Mouse (Mus musculus) embryonic stem cell, embryonic (primary cell): ENCODE results near the gene Smok3b.

Source experiments
- CTCF ChIA-PET, 4 experiments: fragments of 300-600 bp in 2 of 4; fragments of 350-600 bp in 2 of 4; sonication (Branson Sonifier 250); formaldehyde crosslinking; loops; one replicate each; lab custom pipeline; 2022; ENCODE audit warnings: inconsistent platforms in 2 of 4; lab: Charles Lee
- POLR2A ChIA-PET, 4 experiments: fragments of 300-600 bp in 2 of 4; fragments of 350-600 bp in 2 of 4; sonication (Branson Sonifier 250); formaldehyde crosslinking; loops; one replicate each; lab custom pipeline; 2022; ENCODE audit warnings: antibody characterized with exemption in 4 of 4, inconsistent platforms in 1 of 4; lab: Charles Lee

The Smok3b gene

GRCm38 (mm10) chr5:138081446-138081845 lies 60.2 kb downstream of the Smok3b start:
- CTCF ChIA-PET = interaction anchor here in 1 of 4 experiments (1.5 to 1.8 kb wide), 2 partner anchors 9 to 10 kb away, joined by 3 to 13 read pairs; no protein-coding TSS in a partner anchor
- POLR2A ChIA-PET = interaction anchor here (0.5 to 2.7 kb wide), 30 partner anchors 9 to 1069 kb away, joined by 3 to 25 read pairs (median 3); partner anchors contain the start of genes Cops6 (in 2 of the 4), Cnpy4 (in 1 of the 4), Taf6 (in 1 of the 4) and Zfp113 (in 1 of the 4)

DNA sequence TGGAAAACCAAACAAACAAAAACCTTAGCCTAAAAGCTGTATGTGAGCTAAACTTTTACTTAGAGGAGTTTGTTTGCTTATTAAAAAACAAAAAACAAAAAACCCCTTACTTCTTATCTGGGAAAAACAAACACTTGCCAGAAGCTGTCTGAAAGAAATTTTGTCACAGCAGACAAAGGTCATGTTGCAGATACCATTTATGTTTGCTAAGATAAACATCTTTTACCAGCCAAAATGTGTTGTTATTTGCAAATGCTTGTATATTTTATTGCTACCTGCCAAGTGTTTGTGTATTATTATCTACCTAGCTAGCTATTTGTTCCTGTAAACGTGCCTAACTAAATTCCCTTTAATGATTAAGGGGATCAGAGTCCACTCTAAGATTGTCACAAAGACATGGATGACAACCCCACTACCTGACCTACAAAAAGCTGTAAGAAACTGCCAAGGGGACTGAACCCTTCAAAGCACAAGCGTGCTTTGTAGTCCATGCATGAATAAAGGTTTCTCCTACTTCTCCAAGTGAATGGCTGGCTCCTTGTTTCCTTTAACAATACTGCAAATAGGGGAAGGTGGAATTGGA lies 62.2 kb downstream of the Smok3b start:
- ChIA-PET CTCF (no interaction called here), POLR2A (interaction anchor here in 1 of 4 experiments (0.7 to 2.8 kb wide), 2 partner anchors 33 to 72 kb away, joined by 3 to 10 read pairs; partner anchors contain the start of gene Zscan21)

- POLR2A ChIA-PET = interaction anchor here in 3 of 4 experiments (0.7 to 3.8 kb wide), 15 partner anchors 10 to 961 kb away, joined by 3 to 21 read pairs (median 5); partner anchors contain the start of genes Cnpy4 (in 1 of the 3), Pop7 (in 1 of the 3), Taf6 (in 1 of the 3) and Zfp113 (in 1 of the 3)
- CTCF ChIA-PET = no interaction called here
These were observed 62.7 kb downstream of the Smok3b start for GRCm38 (mm10) chr5:138083936-138084335.

- POLR2A ChIA-PET = interaction anchor here (0.6 to 3.8 kb wide), 69 partner anchors 9 to 1023 kb away, joined by 3 to 21 read pairs (median 4); partner anchors contain the start of genes Cnpy4 (in 2 of the 4), Cops6 (in 2 of the 4), Mblac1 (in 2 of the 4) and Pop7 (in 2 of the 4)
- CTCF ChIA-PET = interaction anchor here in 2 of 4 experiments (0.7 to 1.6 kb wide), 2 partner anchors 77 to 282 kb away, joined by 4 to 8 read pairs; partner anchors contain the start of gene Cops6 (in 1 of the 2)
These were observed 63.3 kb downstream of the Smok3b start for GRCm38 (mm10) chr5:138084507-138084906.

- ChIA-PET CTCF (interaction anchor here in 3 of 4 experiments (0.5 to 1.6 kb wide), 4 partner anchors 25 to 282 kb away, joined by 3 to 8 read pairs (median 4); partner anchors contain the start of gene Cops6 (in 1 of the 3)), POLR2A (interaction anchor here (0.5 to 3.8 kb wide), 83 partner anchors 8 to 1022 kb away, joined by 3 to 21 read pairs (median 4); partner anchors contain the start of genes Mblac1 (in 3 of the 4), Cnpy4 (in 2 of the 4), Cops6 (in 2 of the 4) and Lamtor4 (in 2 of the 4))
These were observed 63.8 kb downstream of the Smok3b start, which contains the start of gene Zkscan1 for GRCm38 (mm10) chr5:138084996-138085395. Gene Zkscan1, plus strand, starts transcription at chr5:138085084.

GRCm38 (mm10) chr5:138085421-138085911 lies 64.2 kb downstream of the Smok3b start:
- CTCF ChIA-PET = interaction anchor here in 3 of 4 experiments (0.5 to 1.6 kb wide), 4 partner anchors 24 to 283 kb away, joined by 3 to 8 read pairs (median 4); partner anchors contain the start of gene Cops6 (in 1 of the 3)
- POLR2A ChIA-PET = interaction anchor here (0.5 to 3.8 kb wide), 72 partner anchors 8 to 748 kb away, joined by 3 to 21 read pairs (median 4); partner anchors contain the start of genes Mblac1 (in 3 of the 4), Cops6 (in 2 of the 4), Lamtor4 (in 2 of the 4) and Mcm7 (in 2 of the 4)

DNA sequence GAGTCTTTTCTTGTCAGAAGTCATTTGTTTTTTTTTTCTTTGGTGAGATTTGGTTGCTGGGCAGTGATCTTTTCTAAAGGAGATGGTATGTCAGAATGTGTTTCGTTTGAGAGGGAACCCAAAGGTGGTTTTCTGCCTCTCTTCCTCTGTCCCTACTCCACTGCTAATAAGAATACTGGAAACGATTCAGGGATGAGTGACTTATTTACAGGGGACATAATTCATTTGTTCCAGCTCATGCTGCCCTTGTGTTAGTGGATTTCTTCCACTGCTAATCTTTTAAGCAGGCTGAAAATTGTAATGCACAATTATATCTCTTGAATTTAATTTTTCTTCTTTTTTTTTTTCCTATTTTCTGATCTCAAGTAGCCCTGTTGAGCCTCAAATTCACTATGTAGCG lies 65.6 kb downstream of the Smok3b start:
- POLR2A ChIA-PET = interaction anchor here in 2 of 4 experiments (1.0 to 3.8 kb wide), 4 partner anchors 10 to 32 kb away, joined by 3 to 21 read pairs (median 13); no protein-coding TSS in a partner anchor
- CTCF ChIA-PET = interaction anchor here in 1 of 4 experiments (0.5 kb wide), 1 partner anchor 203 kb away, joined by 3 read pairs; no protein-coding TSS in a partner anchor

- ChIA-PET CTCF (interaction anchor here in 3 of 4 experiments (0.5 to 1.1 kb wide), 6 partner anchors 30 to 586 kb away, joined by 3 to 6 read pairs (median 3); partner anchors contain the start of genes Pop7 (in 1 of the 3) and Zfp113 (in 1 of the 3)), POLR2A (interaction anchor here in 2 of 4 experiments (0.5 to 2.1 kb wide), 10 partner anchors 9 to 184 kb away, joined by 3 to 9 read pairs (median 4); partner anchors contain the start of genes Cops6 (in 1 of the 2), Gal3st4 (in 1 of the 2) and Zfp113 (in 1 of the 2))
These were observed 67.1 kb downstream of the Smok3b start for GRCm38 (mm10) chr5:138088366-138088765.

- ChIA-PET POLR2A (interaction anchor here in 1 of 4 experiments (1.0 to 2.1 kb wide), 4 partner anchors 8 to 81 kb away, joined by 3 to 9 read pairs (median 4); partner anchors contain the start of gene Zfp113), CTCF (interaction anchor here in 2 of 4 experiments (0.5 to 1.1 kb wide), 3 partner anchors 52 to 211 kb away, joined by 3 to 4 read pairs (median 3); partner anchors contain the start of gene Zfp113 (in 1 of the 2))
These were observed 67.9 kb downstream of the Smok3b start for GRCm38 (mm10) chr5:138089108-138089551.

- CTCF ChIA-PET = interaction anchor here (0.6 to 1.9 kb wide), 18 partner anchors 9 to 733 kb away, joined by 3 to 13 read pairs (median 3); partner anchors contain the start of gene Zfp113 (in 1 of the 4)
- POLR2A ChIA-PET = interaction anchor here in 3 of 4 experiments (0.6 to 3.5 kb wide), 35 partner anchors 9 to 588 kb away, joined by 3 to 25 read pairs (median 4); partner anchors contain the start of genes Cops6 (in 3 of the 3), Zfp113 (in 2 of the 3), Zscan21 (in 2 of the 3) and A430033K04Rik (in 1 of the 3)
These were observed 69.0 kb downstream of the Smok3b start for GRCm38 (mm10) chr5:138090271-138090670.

DNA sequence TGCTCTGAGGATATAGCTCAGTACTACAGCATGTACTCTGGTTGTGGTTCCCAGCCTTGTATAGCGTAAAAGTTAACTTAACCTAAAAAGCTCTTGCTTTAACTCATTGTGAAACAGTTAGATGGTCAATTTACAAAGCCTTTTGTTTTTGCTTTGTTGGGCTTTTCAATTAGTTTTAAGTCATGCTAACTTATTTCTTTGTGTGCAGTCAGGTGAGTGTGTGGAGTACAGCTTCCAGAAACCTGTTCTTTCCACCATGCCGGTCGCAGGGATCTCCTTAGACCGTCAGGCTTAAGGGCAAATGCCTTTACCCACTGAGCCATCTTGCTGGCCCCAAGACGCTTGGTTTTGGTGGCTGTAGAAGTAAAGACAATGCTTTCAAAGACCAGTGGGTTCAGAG lies 69.5 kb downstream of the Smok3b start:
- ChIA-PET POLR2A (interaction anchor here in 3 of 4 experiments (0.6 to 3.5 kb wide), 37 partner anchors 9 to 588 kb away, joined by 3 to 25 read pairs (median 4); partner anchors contain the start of genes Cops6 (in 3 of the 3), Zfp113 (in 2 of the 3), Zscan21 (in 2 of the 3) and A430033K04Rik (in 1 of the 3)), CTCF (interaction anchor here (0.6 to 1.9 kb wide), 17 partner anchors 9 to 733 kb away, joined by 3 to 13 read pairs (median 3); partner anchors contain the start of gene Zfp113 (in 1 of the 4))

DNA sequence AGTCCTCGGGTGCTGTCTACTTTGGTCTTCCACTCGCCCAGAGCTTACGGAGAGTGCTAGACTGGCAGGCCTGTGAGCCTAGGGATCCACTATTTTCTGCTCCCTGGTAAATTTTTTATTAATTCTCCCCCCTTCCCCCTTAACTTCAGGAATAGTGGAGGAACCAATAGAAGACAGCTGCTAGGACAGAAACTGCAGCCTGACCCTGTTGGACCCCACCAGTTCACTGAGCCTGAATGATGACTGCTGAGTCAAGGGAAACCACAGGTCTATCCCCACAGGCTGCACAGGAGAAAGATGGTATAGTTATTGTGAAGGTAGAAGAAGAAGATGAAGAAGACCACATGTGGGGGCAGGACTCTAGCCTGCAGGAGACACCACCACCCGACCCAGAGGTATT lies 71.5 kb downstream of the Smok3b start:
- ChIA-PET POLR2A (interaction anchor here in 1 of 4 experiments (1.4 to 3.5 kb wide), 4 partner anchors 8 to 25 kb away, joined by 4 to 25 read pairs (median 18); partner anchors contain the start of gene Zkscan1), CTCF (interaction anchor here in 2 of 4 experiments (0.6 to 1.6 kb wide), 2 partner anchors 8 to 1261 kb away, joined by 3 to 4 read pairs; no protein-coding TSS in a partner anchor)

DNA sequence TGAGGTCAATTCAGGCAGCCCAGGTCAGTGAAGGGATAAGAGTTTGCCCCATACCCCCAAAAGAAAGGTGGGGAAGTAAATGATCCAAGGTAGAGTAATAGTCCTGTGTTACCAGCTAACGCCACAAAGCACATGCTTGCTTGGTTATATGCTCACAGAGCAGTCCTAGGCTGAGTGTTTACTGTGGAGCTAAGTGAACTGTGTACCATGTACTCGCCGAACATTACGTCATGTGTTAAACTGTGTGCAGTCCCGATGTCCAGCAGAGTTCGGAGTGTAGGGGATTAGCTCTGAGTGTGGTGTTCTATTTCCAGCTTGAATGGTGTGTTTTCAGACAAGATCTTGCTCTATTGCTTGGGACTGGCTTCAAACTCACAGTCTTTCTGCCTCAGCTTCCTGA lies 73.2 kb downstream of the Smok3b start:
- CTCF ChIA-PET = no interaction called here
- POLR2A ChIA-PET = interaction anchor here in 3 of 4 experiments (0.9 to 2.1 kb wide), 6 partner anchors 9 to 75 kb away, joined by 3 to 13 read pairs (median 4); partner anchors contain the start of gene Zkscan1 (in 3 of the 3)
